Mouse (Mus musculus): Measurements from ENCODE around the gene Zswim1. TPM values are rescaled to one million over a fixed set of nuclear protein-coding genes. Genes with fewer than 3 reads are reported as not detected.
"Not testable (repeated sequence)": the region's sequence is repeated elsewhere in the genome, so short reads cannot be mapped to it uniquely, and the experiment has no call there.

Zswim1 gene
- polyA plus RNA-seq, 1 experiment: 11.8 TPM

DNA sequence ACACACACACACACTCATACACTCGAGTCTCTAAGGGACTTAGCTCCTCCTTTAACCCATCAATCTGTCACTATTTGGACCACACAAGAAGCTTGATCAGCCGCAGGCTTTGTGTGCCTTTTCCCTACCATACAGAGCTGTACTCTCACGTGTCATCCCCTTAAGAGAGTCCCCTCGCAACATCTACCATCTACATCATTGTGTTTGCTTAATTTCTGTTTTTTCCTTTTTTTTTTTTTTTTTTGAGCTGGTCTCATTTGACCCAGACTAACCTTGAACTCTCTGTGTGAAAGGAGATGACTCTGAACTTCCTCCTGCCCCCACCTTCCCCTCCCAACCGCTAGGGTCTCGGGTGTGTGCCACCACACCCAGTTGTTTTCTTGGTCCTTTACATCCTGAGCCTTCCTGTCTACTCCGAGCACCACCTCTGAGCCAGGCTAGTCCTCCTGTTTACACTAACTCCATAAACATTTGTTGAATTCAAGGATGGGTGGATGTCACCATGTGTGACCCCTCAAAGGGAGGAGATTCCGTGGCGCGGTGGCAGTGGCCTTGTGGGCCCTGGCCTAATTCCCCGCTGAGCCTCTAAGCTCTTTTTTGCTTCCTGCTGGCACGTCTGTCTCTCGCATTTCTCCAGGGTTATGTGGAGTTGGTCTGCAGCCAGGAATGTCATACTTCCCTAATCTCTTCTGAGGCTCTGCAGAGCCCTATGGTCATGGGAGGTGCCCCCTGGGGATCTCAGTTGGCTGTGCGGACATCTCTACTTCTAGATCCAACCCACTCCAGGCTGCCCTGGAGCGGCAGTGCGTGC, 44.5 kb downstream of the Zswim1 start:
- H3K4me1 ChIP-seq (ENCODE audit: control insufficient read depth, insufficient read depth, low read length): no peaks in the 10 kb centered on the region
- WGBS: 34% methylated on average over 16 of the region's 16 CpGs
- peak; percentile 80 for DNase-seq
- no peaks in the 10 kb centered on the region for H3K27me3 ChIP-seq (replicated peaks; ENCODE audit: control insufficient read depth, insufficient read depth, low read length)
- H3K36me3 ChIP-seq (ENCODE audit: control insufficient read depth, insufficient read depth, low read length): no peaks in the 10 kb centered on the region
- TF ChIP-seq POLR2A (IDR thresholded peaks at IDR 0.05; ENCODE audit: low read depth, low read length) (no peak), CTCF (conservative IDR thresholded peaks at IDR 0.05; ENCODE audit: insufficient read depth, insufficient read length, low read depth, low read length) (no peak)
- peak overlapping the region; percentile 29; the same call in 1 of the 2 replicates for H3K27ac ChIP-seq (ENCODE audit: insufficient read depth, low read depth, low read length)
- no peak overlapping the region for H3K4me3 ChIP-seq (ENCODE audit: insufficient read depth, low read depth, low read length)

- DNase-seq: peak; percentile 31
- TF ChIP-seq CTCF (conservative IDR thresholded peaks at IDR 0.05; ENCODE audit: insufficient read depth, insufficient read length, low read depth, low read length) (peak; percentile 57), POLR2A (IDR thresholded peaks at IDR 0.05; ENCODE audit: low read depth, low read length) (no peak)
- Histone ChIP-seq H3K27ac (ENCODE audit: insufficient read depth, low read depth, low read length) (peak overlapping the region; percentile 29; the same call in 1 of the 2 replicates), H3K4me1 (ENCODE audit: control insufficient read depth, insufficient read depth, low read length) (no peaks in the 10 kb centered on the region), H3K27me3 (replicated peaks; ENCODE audit: control insufficient read depth, insufficient read depth, low read length) (no peaks in the 10 kb centered on the region), H3K4me3 (ENCODE audit: insufficient read depth, low read depth, low read length) (no peak overlapping the region), H3K36me3 (ENCODE audit: control insufficient read depth, insufficient read depth, low read length) (no peaks in the 10 kb centered on the region)
- WGBS: 93% methylated on average over 7 of the region's 7 CpGs
These were observed 45.1 kb downstream of the Zswim1 start for GRCm38 (mm10) chr2:164867566-164867965.

GRCm38 (mm10) chr2:164868491-164868890, 46.0 kb downstream of the Zswim1 start:
- Histone ChIP-seq H3K4me3 (ENCODE audit: insufficient read depth, low read depth, low read length) (no peak overlapping the region), H3K4me1 (ENCODE audit: control insufficient read depth, insufficient read depth, low read length) (no peaks in the 10 kb centered on the region), H3K27me3 (replicated peaks; ENCODE audit: control insufficient read depth, insufficient read depth, low read length) (no peaks in the 10 kb centered on the region), H3K36me3 (ENCODE audit: control insufficient read depth, insufficient read depth, low read length) (no peaks in the 10 kb centered on the region), H3K27ac (ENCODE audit: insufficient read depth, low read depth, low read length) (no peak overlapping the region)
- DNase-seq: no peak
- 55% methylated on average over 7 of the region's 7 CpGs for WGBS
- TF ChIP-seq POLR2A (IDR thresholded peaks at IDR 0.05; ENCODE audit: low read depth, low read length) (no peak), CTCF (conservative IDR thresholded peaks at IDR 0.05; ENCODE audit: insufficient read depth, insufficient read length, low read depth, low read length) (no peak)

DNA sequence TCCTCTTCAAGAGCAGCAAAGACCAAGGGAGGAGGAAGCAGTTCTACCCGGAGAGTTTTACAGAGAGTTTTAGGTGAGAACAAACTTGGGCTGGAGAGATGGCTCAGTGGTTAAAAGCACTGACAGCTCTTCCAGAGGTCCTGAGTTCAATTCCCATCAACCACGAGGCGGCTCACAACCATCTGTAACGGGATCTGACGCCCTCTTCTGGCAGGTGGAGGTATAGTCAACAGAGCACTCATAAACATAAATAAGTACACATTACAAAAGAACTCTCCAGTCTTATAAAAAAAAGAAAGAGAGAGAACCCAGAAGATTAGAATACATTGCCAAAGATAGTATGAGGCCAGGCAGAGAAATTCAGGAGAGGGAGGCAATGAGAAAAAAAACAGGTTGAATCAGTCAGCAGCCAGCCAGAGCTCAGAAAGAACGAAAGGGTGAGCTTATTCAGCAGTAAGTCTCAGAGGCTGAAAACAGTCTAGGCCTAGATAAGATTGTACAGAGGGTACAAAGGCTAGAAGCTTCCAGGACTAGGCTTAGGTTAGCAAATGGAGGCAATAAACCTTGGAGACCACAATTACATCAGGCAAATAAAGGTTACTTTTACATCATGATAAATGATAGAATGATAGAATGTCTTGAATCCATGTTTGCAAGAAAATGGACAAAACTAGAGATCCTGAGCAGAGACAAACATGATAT, 49.3 kb downstream of the Zswim1 start:
- WGBS: 70% methylated on average over 6 of the region's 6 CpGs
- DNase-seq: no peak
- Histone ChIP-seq H3K27ac (ENCODE audit: insufficient read depth, low read depth, low read length) (no peak overlapping the region), H3K4me3 (ENCODE audit: insufficient read depth, low read depth, low read length) (no peak overlapping the region), H3K36me3 (ENCODE audit: control insufficient read depth, insufficient read depth, low read length) (no peaks in the 10 kb centered on the region), H3K4me1 (ENCODE audit: control insufficient read depth, insufficient read depth, low read length) (no peaks in the 10 kb centered on the region), H3K27me3 (replicated peaks; ENCODE audit: control insufficient read depth, insufficient read depth, low read length) (no peaks in the 10 kb centered on the region)
- no peak for TF ChIP-seq POLR2A (IDR thresholded peaks at IDR 0.05; ENCODE audit: low read depth, low read length)
- no peak for TF ChIP-seq CTCF (conservative IDR thresholded peaks at IDR 0.05; ENCODE audit: insufficient read depth, insufficient read length, low read depth, low read length)

DNA sequence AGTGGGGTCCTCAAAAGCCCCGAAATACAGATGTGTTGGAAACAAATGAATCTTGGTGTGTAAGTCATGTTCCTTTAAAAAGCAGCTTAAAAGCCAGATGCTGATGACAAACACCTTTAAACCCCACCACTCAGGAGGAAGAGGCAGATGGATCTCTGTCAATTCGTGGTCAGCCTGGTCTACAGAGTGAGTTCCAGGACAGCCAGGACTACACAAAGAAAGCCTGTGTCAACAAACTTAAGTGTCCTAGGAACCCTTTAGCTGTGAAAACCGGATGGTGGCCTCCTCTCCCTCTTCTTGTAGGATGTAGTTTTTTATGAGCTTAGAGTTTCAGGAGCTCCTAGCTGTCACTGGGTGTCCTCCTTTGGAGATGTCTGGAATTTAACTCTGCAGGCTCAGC, 51.1 kb downstream of the Zswim1 start:
- Histone ChIP-seq H3K36me3 (ENCODE audit: control insufficient read depth, insufficient read depth, low read length) (no peaks in the 10 kb centered on the region), H3K27me3 (replicated peaks; ENCODE audit: control insufficient read depth, insufficient read depth, low read length) (no peaks in the 10 kb centered on the region), H3K4me3 (ENCODE audit: insufficient read depth, low read depth, low read length) (peak overlapping the region; percentile 15; the same call in 1 of the 2 replicates), H3K4me1 (ENCODE audit: control insufficient read depth, insufficient read depth, low read length) (peaks cover 7% of the 10 kb centered on the region; the same call in 1 of the 2 replicates), H3K27ac (ENCODE audit: insufficient read depth, low read depth, low read length) (peak overlapping the region; percentile 64)
- WGBS: 47% methylated on average over 3 of the region's 3 CpGs
- no peak for DNase-seq
- no peak for TF ChIP-seq CTCF (conservative IDR thresholded peaks at IDR 0.05; ENCODE audit: insufficient read depth, insufficient read length, low read depth, low read length)
- no peak for TF ChIP-seq POLR2A (IDR thresholded peaks at IDR 0.05; ENCODE audit: low read depth, low read length)

- Histone ChIP-seq H3K4me3 (ENCODE audit: insufficient read depth, low read depth, low read length) (peak overlapping the region; percentile 15), H3K36me3 (ENCODE audit: control insufficient read depth, insufficient read depth, low read length) (no peaks in the 10 kb centered on the region), H3K4me1 (ENCODE audit: control insufficient read depth, insufficient read depth, low read length) (peaks cover 7% of the 10 kb centered on the region; the same call in 1 of the 2 replicates), H3K27ac (ENCODE audit: insufficient read depth, low read depth, low read length) (peak overlapping the region; percentile 78), H3K27me3 (replicated peaks; ENCODE audit: control insufficient read depth, insufficient read depth, low read length) (no peaks in the 10 kb centered on the region)
- TF ChIP-seq POLR2A (IDR thresholded peaks at IDR 0.05; ENCODE audit: low read depth, low read length): no peak
- TF ChIP-seq CTCF (conservative IDR thresholded peaks at IDR 0.05; ENCODE audit: insufficient read depth, insufficient read length, low read depth, low read length): no peak
- WGBS: 31% methylated on average over 1 of the region's 1 CpGs
- DNase-seq: peak; percentile 81
These were observed 51.8 kb downstream of the Zswim1 start for GRCm38 (mm10) chr2:164874239-164874769.

DNA sequence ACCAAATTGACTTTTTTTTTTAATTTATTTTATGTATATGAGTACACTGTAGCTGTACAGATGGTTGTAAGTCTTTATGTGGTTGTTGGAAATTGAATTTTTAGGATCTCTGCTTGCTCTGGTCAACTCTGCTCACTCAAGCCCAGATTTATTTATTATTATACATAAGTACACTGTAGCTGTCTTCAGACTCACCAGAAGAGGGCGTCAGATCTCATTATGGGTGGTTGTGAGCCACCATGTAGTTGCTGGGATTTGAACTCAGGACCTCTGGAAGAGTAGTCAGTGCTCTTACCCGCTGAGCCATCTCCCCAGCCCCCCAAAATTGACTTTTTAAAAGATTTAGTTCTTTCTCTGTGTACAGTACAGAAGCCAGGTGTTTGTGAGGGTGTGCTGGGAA, 53.2 kb downstream of the Zswim1 start:
- not testable (repeated sequence) for H3K36me3 ChIP-seq (ENCODE audit: control insufficient read depth, insufficient read depth, low read length); DNase-seq; H3K4me3 ChIP-seq (ENCODE audit: insufficient read depth, low read depth, low read length); H3K4me1 ChIP-seq (ENCODE audit: control insufficient read depth, insufficient read depth, low read length); H3K27ac ChIP-seq (ENCODE audit: insufficient read depth, low read depth, low read length); H3K27me3 ChIP-seq (replicated peaks; ENCODE audit: control insufficient read depth, insufficient read depth, low read length)
- WGBS: 55% methylated on average over 2 of the region's 2 CpGs

Other genes with a start within 250 kb of the Zswim1 start
- gene Spint3, start 249.2 kb upstream of the Zswim1 start, polyA plus RNA-seq (2012; rRNA removed): not detected in 2 replicates
- gene Wfdc6a, start 237.2 kb upstream of the Zswim1 start, polyA plus RNA-seq (2012; rRNA removed): not detected in 2 replicates
- gene Eppin, start 229.1 kb upstream of the Zswim1 start, polyA plus RNA-seq (2012; rRNA removed): not detected in 2 replicates
- gene Wfdc6b, start 209.2 kb upstream of the Zswim1 start, polyA plus RNA-seq (2012; rRNA removed): not detected in 2 replicates
- not detected in 2 replicates for gene Wfdc8, start 209.1 kb upstream of the Zswim1 start, polyA plus RNA-seq (2012; rRNA removed)
- 9.2 and 10.3 TPM in 2 replicates for gene Wfdc16, start 183.9 kb upstream of the Zswim1 start, polyA plus RNA-seq (2012; rRNA removed)
- gene Wfdc10, start 166.6 kb upstream of the Zswim1 start, polyA plus RNA-seq (2012; rRNA removed): not detected in 2 replicates
- not detected in 2 replicates for gene Wfdc9, start 166.1 kb upstream of the Zswim1 start, polyA plus RNA-seq (2012; rRNA removed)
- not detected in 2 replicates for gene Wfdc11, start 148.6 kb upstream of the Zswim1 start, polyA plus RNA-seq (2012; rRNA removed)
- gene Wfdc13, start 137.6 kb upstream of the Zswim1 start, polyA plus RNA-seq (2012; rRNA removed): not detected in 2 replicates
- gene Spint4, start 124.2 kb upstream of the Zswim1 start, polyA plus RNA-seq (2012; rRNA removed): not detected in 2 replicates
- gene Spint5, start 107.4 kb upstream of the Zswim1 start, polyA plus RNA-seq (2012; rRNA removed): not detected in 2 replicates
- gene Wfdc3, start 76.8 kb upstream of the Zswim1 start, polyA plus RNA-seq (2012; rRNA removed): 0.57 and 1.0 TPM in 2 replicates
- gene Dnttip1, start 76.7 kb upstream of the Zswim1 start, polyA plus RNA-seq (2012; rRNA removed): 32.6 and 34.5 TPM in 2 replicates
- 6.6 and 7.1 TPM in 2 replicates for gene Ube2c, start 52.8 kb upstream of the Zswim1 start, polyA plus RNA-seq (2012; rRNA removed)
- 124 TPM in 1 of 2 replicates, not detected in the other for gene Tnnc2, start 42.7 kb upstream of the Zswim1 start, polyA plus RNA-seq (2012; rRNA removed)
- gene Snx21, start 36.9 kb upstream of the Zswim1 start, polyA plus RNA-seq (2012; rRNA removed): 23.2 and 32.9 TPM in 2 replicates
- gene Acot8, start 17.8 kb upstream of the Zswim1 start, polyA plus RNA-seq (2012; rRNA removed): 68.4 and 75.7 TPM in 2 replicates
- 2.2 and 2.7 TPM in 2 replicates for gene Zswim3, start 17.6 kb upstream of the Zswim1 start, polyA plus RNA-seq (2012; rRNA removed)
- gene Spata25, start 5.9 kb downstream of the Zswim1 start, polyA plus RNA-seq (2012; rRNA removed): 0.20 TPM in 1 of 2 replicates, not detected in the other
- 504 and 687 TPM in 2 replicates for gene Ctsa, start 10.2 kb downstream of the Zswim1 start, polyA plus RNA-seq (2012; rRNA removed)
- gene Neurl2, start 10.8 kb downstream of the Zswim1 start, polyA plus RNA-seq (2012; rRNA removed): 3.7 and 4.7 TPM in 2 replicates
- gene Pltp, start 35.0 kb downstream of the Zswim1 start, polyA plus RNA-seq (2012; rRNA removed): 39.6 and 41.5 TPM in 2 replicates
- gene Pcif1, start 56.6 kb downstream of the Zswim1 start, polyA plus RNA-seq (2012; rRNA removed): 37.2 and 43.1 TPM in 2 replicates
- gene Zfp335, start 89.1 kb downstream of the Zswim1 start, polyA plus RNA-seq (2012; rRNA removed): 20.4 and 25.7 TPM in 2 replicates
- 1.7 and 1.8 TPM in 2 replicates for gene Mmp9, start 118.1 kb downstream of the Zswim1 start, polyA plus RNA-seq (2012; rRNA removed)
- gene Slc12a5, start 138.1 kb downstream of the Zswim1 start, polyA plus RNA-seq (2012; rRNA removed): 1.5 and 2.2 TPM in 2 replicates
- 31.3 and 34.4 TPM in 2 replicates for gene Ncoa5, start 212.2 kb downstream of the Zswim1 start, polyA plus RNA-seq (2012; rRNA removed)
- 6.1 and 11.2 TPM in 2 replicates for gene Cd40, start 232.9 kb downstream of the Zswim1 start, polyA plus RNA-seq (2012; rRNA removed)